Mouse (Mus musculus) neural tube, embryonic 13.5 days (tissue): Measurements from ENCODE around the gene Nphp4. TPM values are rescaled to one million over a fixed set of nuclear protein-coding genes. Genes with fewer than 3 reads are reported as not detected.
A peak's percentile ranks its signal among the peaks of the same experiment; 100 is the strongest.

Source experiments
- ATAC-seq: fragments of 200-750 bp; cut with Nextera tagmentation; 2 replicates; pipeline ENCODE4 v1.8.0; 2017; ENCODE audit warnings: low read depth, mild to moderate bottlenecking, moderate TSS enrichment, moderate library complexity
- H3K27ac ChIP-seq: fragments of 300-500 bp; sonication (generic); replicated peaks from 2 replicates; pipeline ENCODE4 v1.5.1; 2015; ENCODE audit warnings: moderate library complexity, mild to moderate bottlenecking, inconsistent platforms
- H3K27me3 ChIP-seq: fragments of 300-500 bp; sonication (generic); 2 replicates; pipeline ENCODE4 v1.6.1; 2015; ENCODE audit warnings: mild to moderate bottlenecking, inconsistent platforms
- H3K36me3 ChIP-seq: fragments of 300-500 bp; sonication (generic); 2 replicates; pipeline ENCODE4 v1.6.1; 2015; ENCODE audit warnings: mild to moderate bottlenecking, inconsistent platforms
- H3K4me1 ChIP-seq: fragments of 300-500 bp; sonication (generic); replicated peaks from 2 replicates; pipeline ENCODE4 v1.6.1; 2015; ENCODE audit warnings: inconsistent platforms
- H3K4me2 ChIP-seq: fragments of 300-500 bp; sonication (generic); 2 replicates; pipeline ENCODE4 v1.6.1; 2015; ENCODE audit warnings: inconsistent platforms, mild to moderate bottlenecking, moderate library complexity
- H3K4me3 ChIP-seq: fragments of 300-500 bp; sonication (generic); 2 replicates; pipeline ENCODE4 v1.5.1; 2015; ENCODE audit warnings: mild to moderate bottlenecking, inconsistent platforms
- H3K9ac ChIP-seq: fragments of 300-500 bp; sonication (generic); 2 replicates; pipeline ENCODE4 v1.6.1; 2015; ENCODE audit warnings: moderate library complexity, mild to moderate bottlenecking, inconsistent platforms
- H3K9me3 ChIP-seq: fragments of 300-500 bp; sonication (generic); 2 replicates; pipeline ENCODE4 v1.6.1; 2016; ENCODE audit warnings: inconsistent platforms
- WGBS: fragments of 180-500 bp; shearing (Covaris S2); methylation state at CpG from one replicate; pipeline ENCODE4 v1.1.7; 2015; 5-methylcytosine and 5-hydroxymethylcytosine counted together
- polyA plus RNA-seq: library from polyadenylated mRNA; unstranded; fragments of >200 nt; fragmentation: Nextera tagmentation; extraction: Ambion mirVana; gene quantifications from 2 replicates; pipeline ENCODE4 v1.2.1, GENCODE M21; 2015

The Nphp4 gene
- polyA plus RNA-seq: 4.9 and 5.4 TPM in 2 replicates

DNA sequence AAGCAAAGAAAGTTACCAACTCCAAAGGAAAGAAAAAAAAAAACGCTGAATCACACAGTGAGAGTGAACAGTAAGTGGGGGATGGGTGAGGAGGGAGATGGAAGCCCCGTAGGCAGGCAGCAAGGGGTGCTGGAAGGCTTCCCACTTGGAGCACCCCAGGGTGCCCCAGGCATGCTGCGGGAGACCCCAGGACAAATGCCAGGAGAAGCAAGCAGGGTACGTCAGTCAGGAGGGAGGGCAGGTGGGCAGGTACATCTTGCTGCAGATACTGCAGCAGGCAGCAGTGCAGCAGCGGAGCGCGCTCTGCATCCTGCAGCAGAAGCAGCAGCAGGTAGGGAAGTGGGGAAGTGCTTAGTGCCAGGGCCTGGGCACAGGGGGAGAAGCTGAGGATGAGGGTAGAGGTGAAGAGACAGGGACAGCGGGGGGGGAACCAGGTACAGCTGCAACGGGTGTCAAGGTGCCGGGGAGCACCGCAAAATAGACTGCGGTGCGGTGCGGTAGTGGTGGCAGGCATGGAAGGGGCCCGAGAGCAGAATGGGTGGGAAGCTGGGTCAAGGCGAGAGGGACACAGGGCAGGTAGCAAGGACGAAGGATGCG lies at the start of gene Nphp4:
Nphp4 (plus strand) TSS at position 280 of the 597 bp plus-strand sequence.
- Histone ChIP-seq H3K4me2 (peak within 1 kb of the TSS; percentile 89), H3K4me3 (peak within 1 kb of the TSS; percentile 55), H3K4me1 (peaks cover 19% of the 10 kb centered on the region), H3K27ac (peak within 1 kb of the TSS; percentile 91), H3K36me3 (0 out of 2 replicates have a peak, but pooled peaks cover 8% of the 10 kb centered on the region), H3K9me3 (peaks cover 15% of the 10 kb centered on the region), H3K9ac (peak within 1 kb of the TSS; percentile 83), H3K27me3 (peaks cover 14% of the 10 kb centered on the region)
- WGBS: 1% methylated on average over 18 of the region's 18 CpGs
- 0 out of 2 replicates have a peak, but pooled peaks have one; percentile 0 for ATAC-seq

DNA sequence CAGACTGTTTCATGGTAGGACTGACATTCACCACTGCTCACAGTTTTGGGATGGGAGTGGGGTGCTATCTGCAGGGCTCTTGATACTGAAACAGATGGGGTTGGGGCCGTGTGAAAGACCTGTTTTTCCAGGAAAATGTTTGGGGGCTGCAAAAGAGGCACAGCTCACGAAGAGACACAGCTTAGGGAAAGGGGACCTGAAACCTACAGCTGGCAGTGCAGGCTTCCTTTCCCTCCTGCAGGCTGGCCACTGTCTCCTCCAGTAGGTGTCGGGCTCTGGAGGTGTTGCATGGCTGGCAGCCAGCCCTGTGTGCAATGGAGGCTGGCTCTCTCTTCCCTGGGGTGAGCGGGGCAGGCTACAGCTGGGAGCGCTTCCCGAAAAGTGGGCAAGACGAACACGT lies 48.2 kb upstream of the Nphp4 start:
- H3K27me3 ChIP-seq: no peaks in the 10 kb centered on the region
- no peaks in the 10 kb centered on the region for H3K36me3 ChIP-seq
- H3K9ac ChIP-seq: peak overlapping the region; percentile 45; the same call in 1 of the 2 replicates
- peak overlapping the region; percentile 43 for H3K27ac ChIP-seq
- no peak overlapping the region for H3K4me3 ChIP-seq
- no peak overlapping the region for H3K4me2 ChIP-seq
- H3K9me3 ChIP-seq: no peaks in the 10 kb centered on the region
- ATAC-seq: no peak
- 58% methylated on average over 8 of the region's 8 CpGs for WGBS
- H3K4me1 ChIP-seq: peaks cover 15% of the 10 kb centered on the region

DNA sequence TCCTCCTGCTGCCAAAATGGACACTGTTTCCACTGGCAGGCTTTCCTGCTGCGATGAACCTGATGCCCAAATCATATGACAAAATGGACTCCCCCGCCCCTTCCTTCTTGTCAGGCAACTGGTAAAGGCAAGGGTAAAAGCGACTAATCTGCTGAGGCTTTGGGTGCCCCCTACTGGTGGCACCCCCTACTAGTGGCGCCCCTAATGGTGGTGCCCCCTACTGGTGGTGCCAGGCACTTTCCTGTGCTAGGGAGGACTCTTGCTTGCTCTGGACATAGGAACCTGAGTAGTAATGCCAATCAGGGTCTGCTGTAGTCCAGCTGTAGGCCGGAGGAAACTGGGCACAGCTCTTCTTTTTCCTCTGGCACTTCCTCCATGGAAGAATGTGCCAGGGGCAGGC lies 44.2 kb upstream of the Nphp4 start:
- Histone ChIP-seq H3K4me1 (peaks cover 21% of the 10 kb centered on the region), H3K9me3 (no peaks in the 10 kb centered on the region), H3K4me3 (no peak overlapping the region), H3K9ac (no peak overlapping the region), H3K4me2 (no peak overlapping the region), H3K27me3 (0 out of 2 replicates have a peak, but pooled peaks cover 7% of the 10 kb centered on the region), H3K27ac (no peak overlapping the region), H3K36me3 (no peaks in the 10 kb centered on the region)
- 61% methylated on average over 5 of the region's 5 CpGs for WGBS
- no peak for ATAC-seq

DNA sequence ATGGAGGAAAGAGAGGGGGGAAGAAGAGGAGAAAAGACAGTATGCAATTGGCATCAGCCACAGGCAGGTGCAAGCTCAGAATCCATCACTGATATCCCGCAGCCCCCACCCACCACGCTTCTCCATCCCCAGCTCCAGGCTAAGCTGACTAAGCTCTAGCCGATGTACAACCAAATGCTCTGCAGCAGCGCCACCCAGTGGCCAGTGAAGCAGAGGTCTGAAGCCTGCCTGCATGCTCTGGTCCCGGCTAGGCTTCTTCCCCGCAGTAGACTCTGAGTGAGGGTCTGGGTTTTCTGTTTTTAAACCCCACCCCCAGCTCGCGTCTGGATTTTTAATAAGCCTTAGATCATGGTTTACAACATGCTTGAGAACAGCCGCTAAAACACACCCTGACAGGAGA lies 41.7 kb upstream of the Nphp4 start:
- peak overlapping the region; percentile 24 for H3K4me3 ChIP-seq
- ATAC-seq: peak; percentile 95
- H3K9me3 ChIP-seq: no peaks in the 10 kb centered on the region
- no peaks in the 10 kb centered on the region for H3K36me3 ChIP-seq
- H3K9ac ChIP-seq: peak overlapping the region; percentile 51
- no peak overlapping the region; the same call in 1 of the 2 replicates for H3K27ac ChIP-seq
- peaks cover 7% of the 10 kb centered on the region for H3K4me1 ChIP-seq
- 0 out of 2 replicates have a peak, but pooled peaks cover 7% of the 10 kb centered on the region for H3K27me3 ChIP-seq
- H3K4me2 ChIP-seq: peak overlapping the region; percentile 60
- WGBS: 1% methylated on average over 9 of the region's 9 CpGs

DNA sequence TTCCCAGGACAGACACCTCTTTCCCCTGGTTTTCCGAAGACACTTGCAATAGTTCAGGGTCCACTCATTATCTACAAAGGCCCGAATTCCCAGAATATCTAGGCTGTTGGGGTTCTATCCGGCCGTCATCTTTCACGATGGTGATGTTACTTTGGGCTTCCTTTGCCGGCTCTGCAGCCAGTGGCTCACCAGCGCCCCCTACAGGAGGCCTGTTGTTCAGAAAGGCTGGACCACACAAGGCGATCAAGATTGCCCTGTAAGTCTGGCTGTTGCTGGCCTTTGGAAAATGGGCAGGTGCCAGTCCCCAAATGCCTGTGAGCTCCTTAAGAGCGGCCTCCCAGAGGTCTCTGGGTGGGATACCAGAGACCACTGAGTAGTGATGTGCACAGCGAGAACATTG lies 41.3 kb upstream of the Nphp4 start:
- Histone ChIP-seq H3K27ac (no peak overlapping the region; the same call in 1 of the 2 replicates), H3K27me3 (0 out of 2 replicates have a peak, but pooled peaks cover 7% of the 10 kb centered on the region), H3K9me3 (no peaks in the 10 kb centered on the region), H3K4me1 (peaks cover 7% of the 10 kb centered on the region), H3K4me2 (peak overlapping the region; percentile 60), H3K9ac (peak overlapping the region; percentile 51), H3K36me3 (no peaks in the 10 kb centered on the region), H3K4me3 (peak overlapping the region; percentile 24)
- peak; percentile 73 for ATAC-seq
- 9% methylated on average over 10 of the region's 10 CpGs for WGBS

DNA sequence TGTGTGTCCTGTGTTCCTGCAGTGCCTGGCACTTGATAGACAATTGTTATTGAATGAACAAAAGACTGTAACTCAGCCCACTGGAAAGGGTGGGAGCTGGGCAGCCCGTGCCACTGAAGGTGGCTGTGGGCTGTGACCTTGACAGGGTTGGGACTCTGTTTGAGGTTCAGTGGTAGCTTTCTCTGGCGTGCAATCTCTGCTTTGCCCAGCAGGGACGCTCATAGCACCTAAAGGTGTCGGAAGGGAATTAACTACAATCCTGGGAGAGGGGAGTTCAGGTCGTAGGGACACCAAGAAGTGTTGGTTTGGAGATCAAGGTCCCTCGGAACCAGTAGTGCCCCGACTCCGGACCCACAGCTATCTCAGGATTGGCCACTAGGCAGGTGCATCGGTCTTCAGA lies 35.6 kb upstream of the Nphp4 start:
- 65% methylated on average over 9 of the region's 9 CpGs for WGBS
- H3K27me3 ChIP-seq: 0 out of 2 replicates have a peak, but pooled peaks cover 2% of the 10 kb centered on the region
- no peak overlapping the region for H3K4me2 ChIP-seq
- peaks cover 3% of the 10 kb centered on the region; the same call in 1 of the 2 replicates for H3K4me1 ChIP-seq
- H3K27ac ChIP-seq: no peak overlapping the region
- no peak for ATAC-seq
- H3K4me3 ChIP-seq: no peak overlapping the region
- H3K9ac ChIP-seq: no peak overlapping the region
- no peaks in the 10 kb centered on the region for H3K36me3 ChIP-seq
- H3K9me3 ChIP-seq: no peaks in the 10 kb centered on the region

DNA sequence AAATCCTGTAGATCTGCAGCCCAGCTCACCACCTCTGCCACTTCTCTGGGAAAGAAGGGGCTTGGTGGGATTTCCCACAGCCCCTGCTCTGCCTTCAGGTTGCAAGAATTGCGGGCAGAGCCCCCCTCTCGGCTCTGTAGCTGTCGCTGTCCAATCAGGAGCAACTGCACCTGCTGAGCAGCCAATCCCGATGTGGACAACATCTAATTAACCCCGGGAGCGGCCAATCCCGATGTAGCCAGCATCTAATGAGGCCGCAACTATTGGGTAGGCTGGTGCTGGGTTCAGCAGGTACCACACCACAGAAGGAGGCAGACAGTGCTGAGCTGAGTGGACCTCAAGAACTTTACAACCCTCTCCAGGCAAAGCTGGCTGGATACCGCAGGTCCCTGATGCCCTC lies 35.0 kb upstream of the Nphp4 start:
- H3K4me3 ChIP-seq: no peak overlapping the region
- H3K4me2 ChIP-seq: no peak overlapping the region
- peaks cover 3% of the 10 kb centered on the region; the same call in 1 of the 2 replicates for H3K4me1 ChIP-seq
- H3K27ac ChIP-seq: no peak overlapping the region
- H3K9me3 ChIP-seq: no peaks in the 10 kb centered on the region
- no peak for ATAC-seq
- H3K36me3 ChIP-seq: no peaks in the 10 kb centered on the region
- no peak overlapping the region for H3K9ac ChIP-seq
- 34% methylated on average over 9 of the region's 9 CpGs for WGBS
- no peaks in the 10 kb centered on the region for H3K27me3 ChIP-seq

DNA sequence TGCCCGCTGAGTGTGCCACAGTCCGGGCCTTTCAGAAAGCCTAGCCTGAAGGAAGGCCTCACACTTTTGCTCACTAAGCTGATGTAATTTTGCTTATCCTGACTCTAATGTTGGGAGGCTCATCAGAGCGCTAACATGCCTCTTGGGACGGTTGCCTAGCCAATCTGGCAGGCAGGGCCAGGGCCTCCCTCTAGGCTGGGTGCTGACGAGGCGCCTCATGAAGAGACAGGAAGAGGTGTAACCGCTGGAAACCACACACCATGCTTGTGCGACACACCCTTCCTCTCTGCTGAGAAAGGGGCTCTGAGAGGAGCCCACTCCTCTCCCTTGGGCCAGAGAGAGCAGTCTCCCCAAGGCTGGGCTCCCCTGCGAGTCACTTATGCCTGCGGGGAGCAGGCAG lies 30.3 kb upstream of the Nphp4 start:
- H3K4me1 ChIP-seq: peaks cover 3% of the 10 kb centered on the region; the same call in 1 of the 2 replicates
- H3K27me3 ChIP-seq: no peaks in the 10 kb centered on the region
- H3K36me3 ChIP-seq: no peaks in the 10 kb centered on the region
- no peak overlapping the region for H3K9ac ChIP-seq
- no peak overlapping the region for H3K4me3 ChIP-seq
- no peak overlapping the region for H3K27ac ChIP-seq
- no peaks in the 10 kb centered on the region for H3K9me3 ChIP-seq
- H3K4me2 ChIP-seq: no peak overlapping the region
- no peak for ATAC-seq
- WGBS: 84% methylated on average over 10 of the region's 10 CpGs

DNA sequence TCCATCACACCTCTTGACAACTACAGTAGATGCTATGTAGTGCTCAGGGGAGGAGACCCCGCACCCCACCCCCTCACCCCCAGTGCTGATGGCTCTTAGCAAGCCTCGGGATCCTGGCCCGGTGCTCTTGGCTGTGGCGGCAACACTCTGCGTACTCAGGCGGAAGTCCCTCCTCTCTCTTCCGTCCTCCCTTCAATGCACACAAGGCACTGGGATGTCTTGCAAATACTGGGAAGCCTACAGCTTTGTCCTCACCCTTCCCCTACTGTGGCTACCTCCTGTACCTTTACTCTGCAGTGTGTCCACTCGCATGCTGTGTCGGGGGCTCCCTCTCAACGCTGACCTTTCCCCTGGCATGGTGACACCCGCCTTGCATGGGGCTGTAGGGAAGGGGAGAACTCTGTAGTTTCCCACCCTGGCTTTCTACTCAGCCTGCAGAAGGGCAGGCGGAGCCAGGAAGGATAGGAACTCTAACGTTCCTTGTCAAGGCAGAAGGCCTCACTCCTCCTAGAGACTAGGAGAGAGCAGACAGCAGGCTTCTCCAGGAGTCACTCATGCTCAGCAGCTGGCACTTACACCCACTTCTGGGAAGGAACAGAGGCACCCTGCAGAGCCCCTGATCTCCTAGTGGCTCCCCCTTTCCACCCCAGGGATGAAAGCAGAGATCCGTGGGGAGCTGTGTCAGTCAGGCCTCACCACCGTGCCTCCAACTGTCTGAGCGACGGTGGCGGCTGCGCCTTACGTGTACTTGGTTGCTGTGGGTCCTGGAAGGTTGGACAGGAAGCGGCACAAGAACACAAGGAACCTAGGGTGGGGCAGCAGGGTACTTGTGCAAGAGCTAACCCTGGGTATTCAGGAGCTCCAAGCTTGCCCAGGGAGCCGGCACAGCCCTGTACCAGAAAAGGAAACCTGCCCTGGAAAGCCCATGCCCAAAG lies 28.5 kb upstream of the Nphp4 start:
- H3K27ac ChIP-seq: no peak overlapping the region
- ATAC-seq: no peak
- 85% methylated on average over 22 of the region's 22 CpGs for WGBS
- H3K4me3 ChIP-seq: no peak overlapping the region
- H3K4me2 ChIP-seq: no peak overlapping the region
- no peaks in the 10 kb centered on the region for H3K36me3 ChIP-seq
- H3K9me3 ChIP-seq: no peaks in the 10 kb centered on the region
- no peak overlapping the region for H3K9ac ChIP-seq
- H3K4me1 ChIP-seq: peaks cover 4% of the 10 kb centered on the region
- H3K27me3 ChIP-seq: no peaks in the 10 kb centered on the region

DNA sequence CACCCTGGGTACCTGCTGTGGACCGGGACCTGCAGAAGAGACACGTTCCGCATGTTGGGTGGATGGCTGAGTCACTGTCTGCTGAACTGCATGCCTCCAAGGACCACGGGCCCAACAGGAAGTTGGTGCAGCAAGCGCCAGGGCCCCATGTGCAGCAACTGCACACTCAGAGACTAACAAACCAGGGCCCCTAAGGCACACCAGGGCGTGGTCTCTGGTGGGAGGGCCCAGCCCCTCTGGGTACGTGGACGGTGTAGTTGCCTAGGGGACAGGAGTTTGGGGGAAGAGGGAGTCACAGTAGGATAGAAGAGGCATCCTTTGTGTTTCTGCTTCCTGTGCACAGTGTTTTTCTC lies 27.9 kb upstream of the Nphp4 start:
- Histone ChIP-seq H3K4me3 (no peak overlapping the region), H3K27ac (no peak overlapping the region), H3K9me3 (no peaks in the 10 kb centered on the region), H3K36me3 (no peaks in the 10 kb centered on the region), H3K4me1 (peaks cover 10% of the 10 kb centered on the region), H3K9ac (no peak overlapping the region), H3K27me3 (no peaks in the 10 kb centered on the region), H3K4me2 (no peak overlapping the region)
- WGBS: 70% methylated on average over 8 of the region's 8 CpGs
- no peak for ATAC-seq

DNA sequence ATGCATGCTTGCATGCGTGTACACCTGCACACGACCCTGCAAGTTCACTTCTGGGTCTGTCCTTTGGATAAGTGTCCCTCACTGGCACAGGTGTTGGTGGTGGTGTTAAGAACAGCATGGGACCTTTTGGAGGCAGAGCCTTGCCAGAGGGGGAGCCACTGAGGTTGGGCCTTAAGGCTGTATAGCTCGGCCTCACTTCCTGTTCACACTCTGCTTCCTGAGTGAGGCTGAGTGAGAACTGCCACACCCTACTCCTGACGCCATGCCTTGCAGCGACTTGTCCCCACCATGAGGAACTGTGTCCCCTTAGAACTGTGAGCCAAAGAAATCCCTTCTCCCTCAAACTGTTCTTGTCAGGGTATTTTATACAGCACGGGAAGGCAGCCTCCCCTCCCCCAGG lies 25.1 kb upstream of the Nphp4 start:
- Histone ChIP-seq H3K4me3 (no peak overlapping the region), H3K27ac (no peak overlapping the region), H3K4me2 (no peak overlapping the region), H3K27me3 (no peaks in the 10 kb centered on the region), H3K9me3 (no peaks in the 10 kb centered on the region), H3K36me3 (no peaks in the 10 kb centered on the region), H3K9ac (no peak overlapping the region), H3K4me1 (peaks cover 18% of the 10 kb centered on the region)
- WGBS: 87% methylated on average over 6 of the region's 6 CpGs
- no peak for ATAC-seq

DNA sequence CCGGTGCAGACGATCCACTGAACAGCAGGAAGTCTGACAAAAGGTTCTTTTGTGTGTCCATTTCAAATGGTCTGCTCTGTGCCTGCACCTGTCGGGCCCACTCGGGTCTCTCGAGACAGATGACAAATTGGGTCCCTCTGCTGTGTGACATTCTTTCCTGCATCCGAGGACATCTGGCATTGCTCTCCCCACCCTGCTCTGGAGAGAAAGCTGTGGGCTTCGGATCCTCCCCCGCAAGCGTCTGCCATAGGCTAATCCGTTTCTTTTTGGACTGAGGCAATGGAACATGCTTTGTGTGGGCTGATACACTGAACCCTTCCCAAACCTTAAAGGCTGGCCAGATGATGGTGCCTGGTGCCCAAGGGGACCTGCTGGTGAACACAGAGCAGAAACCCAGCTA lies 23.4 kb upstream of the Nphp4 start:
- ATAC-seq: peak; percentile 9; the same call in 1 of the 2 replicates
- Histone ChIP-seq H3K9ac (no peak overlapping the region), H3K36me3 (no peaks in the 10 kb centered on the region), H3K4me1 (peaks cover 24% of the 10 kb centered on the region), H3K4me3 (no peak overlapping the region), H3K4me2 (no peak overlapping the region), H3K27me3 (no peaks in the 10 kb centered on the region), H3K9me3 (no peaks in the 10 kb centered on the region), H3K27ac (peak overlapping the region; percentile 59)
- WGBS: 28% methylated on average over 10 of the region's 10 CpGs
